Mouse (Mus musculus): ENCODE data around the gene Sycp2l. TPM values are rescaled to one million over a fixed set of nuclear protein-coding genes. Genes with fewer than 3 reads are reported as not detected.

Gene Sycp2l
- polyA plus RNA-seq (2015; fragmentation: Nextera tagmentation; extraction: Ambion mirVana): not detected in 2 replicates

- ATAC-seq (ENCODE audit: low read depth): no peak
- H3K4me2 ChIP-seq: peak within 1 kb of the TSS; percentile 24
- H3K9me3 ChIP-seq: no peaks in the 10 kb centered on the region
- H3K9ac ChIP-seq: no peak within 1 kb of the TSS
- 28% methylated on average over 14 of the region's 14 CpGs for WGBS
- no peaks in the 10 kb centered on the region for H3K4me1 ChIP-seq (replicated peaks)
- H3K27me3 ChIP-seq: peaks cover 35% of the 10 kb centered on the region
- H3K27ac ChIP-seq (replicated peaks): no peak within 1 kb of the TSS
- H3K4me3 ChIP-seq: no peak within 1 kb of the TSS
- H3K36me3 ChIP-seq: no peaks in the 10 kb centered on the region
Measured at GRCm38 (mm10) chr13:41113940-41114339, at the start of gene Sycp2l. Sycp2l (plus strand) TSS chr13:41114307.

- 92% methylated on average over 4 of the region's 4 CpGs for WGBS
- H3K36me3 ChIP-seq: no peaks in the 10 kb centered on the region
- ATAC-seq (ENCODE audit: low read depth): no peak
- H3K4me1 ChIP-seq (replicated peaks): no peaks in the 10 kb centered on the region
- no peak overlapping the region for H3K4me3 ChIP-seq
- H3K27ac ChIP-seq (replicated peaks): no peak overlapping the region
- no peaks in the 10 kb centered on the region for H3K27me3 ChIP-seq
- H3K9ac ChIP-seq: no peak overlapping the region
- no peaks in the 10 kb centered on the region for H3K9me3 ChIP-seq
- no peak overlapping the region for H3K4me2 ChIP-seq
Measured at GRCm38 (mm10) chr13:41067618-41068017, 46.5 kb upstream of the Sycp2l start.

DNA sequence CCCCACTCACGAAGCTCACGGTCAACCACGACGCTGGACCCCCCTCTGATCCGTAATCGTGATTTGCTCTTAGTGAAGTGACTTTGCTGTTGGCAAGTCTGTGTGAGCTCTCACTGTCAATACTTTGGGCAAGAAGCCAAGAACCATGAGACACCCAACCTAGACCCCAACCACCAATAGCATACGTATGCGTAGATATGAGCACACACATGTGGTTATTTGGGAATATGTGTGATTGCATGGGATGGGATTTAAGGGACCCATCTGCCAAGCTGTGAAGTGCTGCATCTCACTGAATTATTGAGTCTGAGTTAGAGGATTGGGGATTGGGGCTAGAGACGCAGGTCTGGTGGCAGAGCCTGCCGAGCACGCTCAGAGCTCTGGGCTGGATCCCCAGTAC lies 42.5 kb upstream of the Sycp2l start:
- Histone ChIP-seq H3K9ac (no peak overlapping the region), H3K36me3 (no peaks in the 10 kb centered on the region), H3K4me3 (no peak overlapping the region), H3K4me2 (no peak overlapping the region), H3K27me3 (no peaks in the 10 kb centered on the region), H3K4me1 (replicated peaks) (no peaks in the 10 kb centered on the region), H3K27ac (replicated peaks) (no peak overlapping the region), H3K9me3 (no peaks in the 10 kb centered on the region)
- 90% methylated on average over 11 of the region's 11 CpGs for WGBS
- no peak for ATAC-seq (ENCODE audit: low read depth)

DNA sequence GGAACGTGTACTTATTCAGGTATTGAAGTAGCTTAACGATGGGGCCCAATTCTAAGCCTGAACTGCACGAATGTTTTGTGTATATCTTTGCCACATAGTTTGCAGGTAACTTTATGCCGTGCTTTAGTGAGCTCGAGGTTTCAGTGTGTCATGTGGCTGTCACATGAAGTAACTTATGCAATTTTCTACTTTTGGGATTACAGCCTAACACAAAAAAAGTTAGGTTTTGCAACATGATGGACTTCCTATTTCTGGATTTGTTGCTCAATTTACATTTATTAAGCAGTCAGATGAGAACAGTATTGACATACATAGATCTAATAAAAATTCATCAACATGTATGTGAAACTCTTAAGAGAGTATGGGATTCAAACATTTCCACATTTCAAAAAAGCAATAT lies 40.3 kb upstream of the Sycp2l start:
- peaks cover 18% of the 10 kb centered on the region for H3K27me3 ChIP-seq
- no peaks in the 10 kb centered on the region for H3K9me3 ChIP-seq
- no peak overlapping the region for H3K9ac ChIP-seq
- H3K4me1 ChIP-seq (replicated peaks): peaks cover 5% of the 10 kb centered on the region
- H3K36me3 ChIP-seq: no peaks in the 10 kb centered on the region
- ATAC-seq (ENCODE audit: low read depth): no peak
- WGBS: 89% methylated on average over 5 of the region's 5 CpGs
- H3K4me3 ChIP-seq: no peak overlapping the region
- H3K4me2 ChIP-seq: no peak overlapping the region
- no peak overlapping the region for H3K27ac ChIP-seq (replicated peaks)

DNA sequence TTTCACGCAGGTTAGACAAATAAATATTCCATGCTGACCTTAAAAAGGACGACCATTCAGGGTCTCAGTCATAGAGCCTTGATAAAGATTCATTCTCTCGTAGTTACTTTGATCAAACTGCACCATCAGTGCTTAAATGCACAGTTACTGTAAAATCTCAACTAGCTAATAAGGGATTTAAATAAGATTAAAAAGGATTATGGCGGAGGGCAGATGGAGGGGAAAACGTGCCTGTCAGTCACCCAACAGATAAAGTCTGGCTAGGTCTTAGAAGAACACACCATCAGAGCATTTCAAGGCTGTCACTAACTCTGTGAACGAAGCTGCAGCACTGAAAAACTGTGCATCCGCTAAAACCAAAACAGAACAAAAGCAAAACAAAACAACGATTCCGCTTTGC lies 36.2 kb upstream of the Sycp2l start:
- ATAC-seq (ENCODE audit: low read depth): no peak
- Histone ChIP-seq H3K4me1 (replicated peaks) (peaks cover 12% of the 10 kb centered on the region), H3K9me3 (no peaks in the 10 kb centered on the region), H3K4me3 (no peak overlapping the region), H3K9ac (no peak overlapping the region), H3K27ac (replicated peaks) (no peak overlapping the region), H3K27me3 (peaks cover 46% of the 10 kb centered on the region), H3K4me2 (no peak overlapping the region), H3K36me3 (no peaks in the 10 kb centered on the region)
- WGBS: 74% methylated on average over 9 of the region's 9 CpGs

GRCm38 (mm10) chr13:41078690-41079420 lies 35.3 kb upstream of the Sycp2l start:
- Histone ChIP-seq H3K9me3 (no peaks in the 10 kb centered on the region), H3K4me3 (peak overlapping the region; percentile 48), H3K27me3 (peaks cover 46% of the 10 kb centered on the region), H3K9ac (peak overlapping the region; percentile 60), H3K27ac (replicated peaks) (no peak overlapping the region), H3K36me3 (no peaks in the 10 kb centered on the region), H3K4me1 (replicated peaks) (peaks cover 12% of the 10 kb centered on the region), H3K4me2 (peak overlapping the region; percentile 82)
- 6% methylated on average over 22 of the region's 24 CpGs for WGBS
- ATAC-seq (ENCODE audit: low read depth): peak; percentile 80

GRCm38 (mm10) chr13:41079421-41079780 lies 34.7 kb upstream of the Sycp2l start, which contains the start of gene Mak:
Mak (minus strand) TSS chr13:41079706.
- H3K4me1 ChIP-seq (replicated peaks): peaks cover 12% of the 10 kb centered on the region
- H3K4me2 ChIP-seq: peak within 1 kb of the TSS; percentile 82
- H3K9me3 ChIP-seq: no peaks in the 10 kb centered on the region
- no peak within 1 kb of the TSS for H3K27ac ChIP-seq (replicated peaks)
- H3K4me3 ChIP-seq: peak within 1 kb of the TSS; percentile 48
- under 1% methylated on average over 38 of the region's 40 CpGs for WGBS
- peak within 1 kb of the TSS; percentile 60 for H3K9ac ChIP-seq
- H3K27me3 ChIP-seq: peaks cover 46% of the 10 kb centered on the region
- peak; percentile 96 for ATAC-seq (ENCODE audit: low read depth)
- no peaks in the 10 kb centered on the region for H3K36me3 ChIP-seq

GRCm38 (mm10) chr13:41079859-41080258 lies 34.2 kb upstream of the Sycp2l start:
- H3K27ac ChIP-seq (replicated peaks): no peak overlapping the region
- ATAC-seq (ENCODE audit: low read depth): no peak
- peak overlapping the region; percentile 82 for H3K4me2 ChIP-seq
- H3K9me3 ChIP-seq: no peaks in the 10 kb centered on the region
- H3K9ac ChIP-seq: no peak overlapping the region
- WGBS: 60% methylated on average over 5 of the region's 5 CpGs
- peaks cover 46% of the 10 kb centered on the region for H3K27me3 ChIP-seq
- peaks cover 12% of the 10 kb centered on the region for H3K4me1 ChIP-seq (replicated peaks)
- H3K36me3 ChIP-seq: no peaks in the 10 kb centered on the region
- no peak overlapping the region; the same call in 1 of the 2 replicates for H3K4me3 ChIP-seq

- no peak overlapping the region for H3K4me2 ChIP-seq
- peaks cover 46% of the 10 kb centered on the region for H3K27me3 ChIP-seq
- H3K36me3 ChIP-seq: no peaks in the 10 kb centered on the region
- 95% methylated on average over 6 of the region's 6 CpGs for WGBS
- H3K27ac ChIP-seq (replicated peaks): no peak overlapping the region
- no peak overlapping the region for H3K4me3 ChIP-seq
- peaks cover 12% of the 10 kb centered on the region for H3K4me1 ChIP-seq (replicated peaks)
- H3K9me3 ChIP-seq: no peaks in the 10 kb centered on the region
- ATAC-seq (ENCODE audit: low read depth): no peak
- H3K9ac ChIP-seq: no peak overlapping the region
Measured at GRCm38 (mm10) chr13:41080700-41081099, 33.4 kb upstream of the Sycp2l start.

DNA sequence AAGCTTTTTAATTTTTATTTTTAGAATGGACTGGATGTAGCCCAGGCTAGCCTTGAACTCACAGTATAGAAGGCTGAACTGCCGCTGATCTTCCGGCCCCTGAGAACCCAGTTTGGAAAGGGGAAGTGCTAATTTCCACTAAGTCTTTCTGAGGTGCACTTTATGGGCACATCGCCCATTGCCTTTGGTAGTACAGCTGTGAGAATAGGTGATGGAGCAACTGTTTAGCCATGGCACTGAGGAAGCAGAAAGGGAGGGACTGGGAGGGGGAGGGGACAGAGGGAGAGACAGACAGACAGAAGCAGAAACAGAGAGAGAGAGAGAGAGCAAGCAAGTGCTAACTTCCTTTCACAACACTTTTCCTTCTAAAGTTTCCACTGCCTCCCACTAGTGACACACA lies 29.6 kb upstream of the Sycp2l start:
- Histone ChIP-seq H3K36me3 (no peaks in the 10 kb centered on the region), H3K9ac (no peak overlapping the region), H3K27ac (replicated peaks) (no peak overlapping the region), H3K4me1 (replicated peaks) (0 out of 2 replicates have a peak, but pooled peaks cover under 1% of the 10 kb centered on the region), H3K27me3 (peaks cover 22% of the 10 kb centered on the region), H3K9me3 (no peaks in the 10 kb centered on the region), H3K4me3 (no peak overlapping the region), H3K4me2 (no peak overlapping the region)
- no peak for ATAC-seq (ENCODE audit: low read depth)
- 86% methylated on average over 3 of the region's 3 CpGs for WGBS

- WGBS: 30% methylated on average over 2 of the region's 2 CpGs
- Histone ChIP-seq H3K4me1 (replicated peaks) (no peaks in the 10 kb centered on the region), H3K9ac (no peak overlapping the region), H3K4me2 (no peak overlapping the region), H3K9me3 (no peaks in the 10 kb centered on the region), H3K36me3 (no peaks in the 10 kb centered on the region), H3K27ac (replicated peaks) (no peak overlapping the region), H3K27me3 (peaks cover 18% of the 10 kb centered on the region), H3K4me3 (no peak overlapping the region)
- ATAC-seq (ENCODE audit: low read depth): no peak
Measured at GRCm38 (mm10) chr13:41085140-41085539, 29.0 kb upstream of the Sycp2l start.

DNA sequence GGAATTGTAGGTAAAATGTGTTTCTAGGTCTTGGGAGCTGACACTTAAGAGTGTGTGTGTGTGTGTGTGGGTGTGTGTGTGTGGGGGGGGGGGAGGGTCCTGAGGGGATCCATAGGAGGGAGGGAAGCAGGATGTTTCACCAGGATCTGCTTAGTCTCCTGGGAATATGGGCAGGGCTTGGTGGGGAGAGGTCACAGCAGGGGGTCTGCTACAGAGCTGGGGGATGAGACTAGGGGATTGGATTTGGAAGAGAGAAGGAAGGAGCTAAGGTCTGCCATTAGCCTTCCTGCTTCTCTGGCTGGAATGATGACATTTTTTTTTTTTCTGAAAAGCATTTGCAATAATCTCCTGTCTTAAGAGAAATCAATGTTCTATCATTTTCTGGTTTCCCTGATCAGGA lies 25.4 kb upstream of the Sycp2l start:
- Histone ChIP-seq H3K9me3 (no peaks in the 10 kb centered on the region), H3K27me3 (no peaks in the 10 kb centered on the region), H3K4me3 (no peak overlapping the region), H3K27ac (replicated peaks) (no peak overlapping the region), H3K36me3 (no peaks in the 10 kb centered on the region), H3K4me1 (replicated peaks) (no peaks in the 10 kb centered on the region), H3K9ac (no peak overlapping the region), H3K4me2 (no peak overlapping the region)
- no peak for ATAC-seq (ENCODE audit: low read depth)

DNA sequence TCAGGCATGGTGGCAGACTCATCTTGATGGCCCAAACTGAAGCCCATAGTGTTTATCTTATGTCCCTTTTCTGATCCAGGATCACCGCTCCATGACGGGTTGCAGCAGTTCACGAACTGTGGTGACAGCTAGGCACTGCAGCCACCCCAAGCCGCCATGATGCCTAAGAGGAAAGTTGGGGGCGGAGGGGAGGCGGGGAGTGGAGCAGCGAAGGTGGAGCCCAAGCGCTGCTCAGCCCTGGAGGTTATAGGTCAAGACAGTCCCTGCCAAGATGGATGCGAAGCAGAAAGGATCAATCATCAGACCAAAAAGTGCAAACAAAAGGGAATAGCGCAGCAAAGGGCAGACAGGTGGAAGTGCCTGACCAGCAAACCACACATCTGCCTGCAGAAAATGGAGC lies 22.8 kb upstream of the Sycp2l start:
- Histone ChIP-seq H3K4me3 (no peak overlapping the region), H3K4me1 (replicated peaks) (no peaks in the 10 kb centered on the region), H3K36me3 (no peaks in the 10 kb centered on the region), H3K27me3 (no peaks in the 10 kb centered on the region), H3K4me2 (no peak overlapping the region), H3K9me3 (no peaks in the 10 kb centered on the region), H3K27ac (replicated peaks) (no peak overlapping the region), H3K9ac (no peak overlapping the region)
- no peak for ATAC-seq (ENCODE audit: low read depth)
- 36% methylated on average over 10 of the region's 10 CpGs for WGBS

Measured in neural tube, embryonic 13.5 days (tissue).